Mouse (Mus musculus): ENCODE results near the gene Mef2c. TPM values are rescaled to one million over a fixed set of nuclear protein-coding genes. Genes with fewer than 3 reads are reported as not detected.

The Mef2c gene
- polyA plus RNA-seq, 1 experiment from 2014 or later, result 18.0 TPM

GRCm38 (mm10) chr13:83481310-83481709 lies 22.5 kb upstream of the Mef2c start:
- Histone ChIP-seq H3K36me3 (ENCODE audit: control insufficient read depth, insufficient read depth, low read length) (no peaks in the 10 kb centered on the region), H3K9ac (ENCODE audit: low read length) (no peak overlapping the region), H3K9me3 (ENCODE audit: control insufficient read depth, low read length) (no peaks in the 10 kb centered on the region), H3K4me1 (replicated peaks; ENCODE audit: control insufficient read depth, insufficient read depth, low read length) (no peaks in the 10 kb centered on the region), H3K4me2 (ENCODE audit: low read depth, low read length, severe bottlenecking) (no peak overlapping the region), H3K27ac (ENCODE audit: low read depth, low read length) (no peak overlapping the region), H3K4me3 (ENCODE audit: low read depth, low read length) (no peak overlapping the region), H3K27me3 (ENCODE audit: control insufficient read depth, insufficient read depth, low read length) (no peaks in the 10 kb centered on the region)
- WGBS, result 87% methylated on average over 7 of the region's 7 CpGs
- DNase-seq (ENCODE audit: low spot score) (no peak), ATAC-seq (replicated peaks; ENCODE audit: low FRiP score) (no peak)

- no peak for DNase-seq (ENCODE audit: low spot score)
- no peaks in the 10 kb centered on the region for H3K36me3 ChIP-seq (ENCODE audit: control insufficient read depth, insufficient read depth, low read length)
- no peaks in the 10 kb centered on the region for H3K9me3 ChIP-seq (ENCODE audit: control insufficient read depth, low read length)
- WGBS, result 82% methylated on average over 5 of the region's 5 CpGs
- H3K4me1 ChIP-seq (replicated peaks; ENCODE audit: control insufficient read depth, insufficient read depth, low read length), result no peaks in the 10 kb centered on the region
- no peak overlapping the region for H3K4me2 ChIP-seq (ENCODE audit: low read depth, low read length, severe bottlenecking)
- no peak overlapping the region for H3K4me3 ChIP-seq (ENCODE audit: low read depth, low read length)
- no peak overlapping the region for H3K9ac ChIP-seq (ENCODE audit: low read length)
- ATAC-seq (replicated peaks; ENCODE audit: low FRiP score), result no peak
- H3K27me3 ChIP-seq (ENCODE audit: control insufficient read depth, insufficient read depth, low read length), result no peaks in the 10 kb centered on the region
- H3K27ac ChIP-seq (ENCODE audit: low read depth, low read length), result no peak overlapping the region
These were observed 21.7 kb upstream of the Mef2c start for GRCm38 (mm10) chr13:83482087-83482486.

DNA sequence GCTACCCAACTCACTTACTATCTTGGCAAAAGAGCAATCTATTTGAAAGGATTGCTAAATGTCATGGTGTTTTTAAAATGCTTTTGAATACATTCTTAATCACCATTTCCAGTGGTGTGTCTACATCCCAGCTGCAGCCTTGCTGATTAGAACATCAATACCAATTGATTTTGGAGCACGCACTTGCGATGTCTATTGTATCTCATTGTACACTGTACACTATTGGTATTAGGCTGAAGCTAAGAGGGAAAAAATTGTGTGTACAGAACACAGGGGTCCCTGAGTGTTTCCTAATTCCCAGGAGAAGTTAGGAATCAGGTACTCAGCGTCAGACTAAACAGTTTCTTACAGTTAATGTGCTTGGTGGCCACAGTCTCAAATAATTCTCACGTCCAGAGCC lies 19.6 kb upstream of the Mef2c start:
- no peak overlapping the region for H3K27ac ChIP-seq (ENCODE audit: low read depth, low read length)
- ATAC-seq (replicated peaks; ENCODE audit: low FRiP score), result no peak
- 85% methylated on average over 4 of the region's 4 CpGs for WGBS

GRCm38 (mm10) chr13:83484721-83485369 lies 19.0 kb upstream of the Mef2c start:
- ATAC-seq (replicated peaks; ENCODE audit: low FRiP score), result no peak
- Histone ChIP-seq H3K36me3 (ENCODE audit: control insufficient read depth, insufficient read depth, low read length) (no peaks in the 10 kb centered on the region), H3K4me1 (replicated peaks; ENCODE audit: control insufficient read depth, insufficient read depth, low read length) (no peaks in the 10 kb centered on the region), H3K4me2 (ENCODE audit: low read depth, low read length, severe bottlenecking) (no peak overlapping the region), H3K27me3 (ENCODE audit: control insufficient read depth, insufficient read depth, low read length) (no peaks in the 10 kb centered on the region), H3K9ac (ENCODE audit: low read length) (no peak overlapping the region), H3K27ac (ENCODE audit: low read depth, low read length) (no peak overlapping the region), H3K9me3 (ENCODE audit: control insufficient read depth, low read length) (no peaks in the 10 kb centered on the region), H3K4me3 (ENCODE audit: low read depth, low read length) (no peak overlapping the region)
- whole genome bisulfite sequencing, result 89% methylated on average over 7 of the region's 7 CpGs
- DNase-seq (ENCODE audit: low spot score), result no peak

More for the DNA sequence above, 19.6 kb upstream of the Mef2c start:
- DNase-seq (ENCODE audit: low spot score), result no peak
- Histone ChIP-seq H3K27me3 (ENCODE audit: control insufficient read depth, insufficient read depth, low read length) (no peaks in the 10 kb centered on the region), H3K4me3 (ENCODE audit: low read depth, low read length) (no peak overlapping the region), H3K4me1 (replicated peaks; ENCODE audit: control insufficient read depth, insufficient read depth, low read length) (no peaks in the 10 kb centered on the region), H3K9me3 (ENCODE audit: control insufficient read depth, low read length) (no peaks in the 10 kb centered on the region), H3K9ac (ENCODE audit: low read length) (no peak overlapping the region), H3K4me2 (ENCODE audit: low read depth, low read length, severe bottlenecking) (no peak overlapping the region), H3K36me3 (ENCODE audit: control insufficient read depth, insufficient read depth, low read length) (no peaks in the 10 kb centered on the region)

GRCm38 (mm10) chr13:83492051-83492450 lies 11.8 kb upstream of the Mef2c start:
- Histone ChIP-seq H3K9me3 (ENCODE audit: control insufficient read depth, low read length) (no peaks in the 10 kb centered on the region), H3K4me1 (replicated peaks; ENCODE audit: control insufficient read depth, insufficient read depth, low read length) (no peaks in the 10 kb centered on the region), H3K9ac (ENCODE audit: low read length) (no peak overlapping the region), H3K27me3 (ENCODE audit: control insufficient read depth, insufficient read depth, low read length) (no peaks in the 10 kb centered on the region), H3K36me3 (ENCODE audit: control insufficient read depth, insufficient read depth, low read length) (no peaks in the 10 kb centered on the region), H3K27ac (ENCODE audit: low read depth, low read length) (no peak overlapping the region), H3K4me3 (ENCODE audit: low read depth, low read length) (no peak overlapping the region), H3K4me2 (ENCODE audit: low read depth, low read length, severe bottlenecking) (no peak overlapping the region)
- WGBS, result 76% methylated on average over 3 of the region's 3 CpGs
- DNase-seq (ENCODE audit: low spot score) (no peak), ATAC-seq (replicated peaks; ENCODE audit: low FRiP score) (no peak)

DNA sequence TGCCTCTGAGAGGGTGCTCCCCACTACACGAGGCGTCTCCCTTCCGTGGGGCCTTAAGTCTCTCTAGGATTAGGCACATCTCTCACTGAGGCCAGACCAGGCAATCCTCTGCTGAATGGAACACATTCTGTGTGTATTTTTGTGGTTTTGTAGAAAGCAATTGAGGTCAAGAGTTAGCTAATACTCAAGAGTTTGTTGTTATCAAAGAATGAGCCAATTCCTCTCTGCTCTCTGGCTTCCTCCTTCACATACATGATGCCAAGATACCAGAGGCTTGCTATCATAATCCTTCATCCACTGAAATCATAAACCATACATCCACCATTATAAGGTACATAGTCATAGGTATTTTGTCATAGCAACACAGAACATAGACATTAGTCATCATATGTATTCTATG lies 6.1 kb upstream of the Mef2c start:
- WGBS, result 88% methylated on average over 3 of the region's 3 CpGs
- no peak overlapping the region for H3K4me2 ChIP-seq (ENCODE audit: low read depth, low read length, severe bottlenecking)
- H3K4me1 ChIP-seq (replicated peaks; ENCODE audit: control insufficient read depth, insufficient read depth, low read length), result no peaks in the 10 kb centered on the region
- no peak overlapping the region for H3K27ac ChIP-seq (ENCODE audit: low read depth, low read length)
- no peaks in the 10 kb centered on the region for H3K27me3 ChIP-seq (ENCODE audit: control insufficient read depth, insufficient read depth, low read length)
- no peaks in the 10 kb centered on the region for H3K36me3 ChIP-seq (ENCODE audit: control insufficient read depth, insufficient read depth, low read length)
- no peaks in the 10 kb centered on the region for H3K9me3 ChIP-seq (ENCODE audit: control insufficient read depth, low read length)
- DNase-seq (ENCODE audit: low spot score) (no peak), ATAC-seq (replicated peaks; ENCODE audit: low FRiP score) (no peak)
- H3K9ac ChIP-seq (ENCODE audit: low read length), result no peak overlapping the region
- no peak overlapping the region for H3K4me3 ChIP-seq (ENCODE audit: low read depth, low read length)

DNA sequence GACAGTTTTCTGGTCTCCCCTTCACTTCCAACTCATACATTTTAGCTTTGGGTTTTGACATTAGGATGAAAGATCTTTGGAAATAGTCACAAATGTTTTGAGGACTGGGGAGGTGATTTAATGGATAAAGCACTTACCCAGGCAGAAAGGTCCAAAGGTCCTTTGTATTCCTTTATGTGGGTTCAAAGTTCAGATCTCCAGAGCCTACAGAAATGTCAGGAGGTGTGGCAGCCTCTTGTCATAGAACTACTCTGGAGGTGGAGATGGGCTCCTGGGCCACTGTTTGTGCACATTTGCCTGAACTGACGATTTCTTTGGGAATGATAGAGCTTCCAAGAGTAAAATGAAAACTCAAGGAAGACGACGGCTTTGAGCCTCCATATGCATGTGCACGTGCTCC lies 4.3 kb upstream of the Mef2c start:
- Histone ChIP-seq H3K36me3 (ENCODE audit: control insufficient read depth, insufficient read depth, low read length) (no peaks in the 10 kb centered on the region), H3K4me2 (ENCODE audit: low read depth, low read length, severe bottlenecking) (no peak overlapping the region)
- ATAC-seq (replicated peaks; ENCODE audit: low FRiP score), result no peak

DNA sequence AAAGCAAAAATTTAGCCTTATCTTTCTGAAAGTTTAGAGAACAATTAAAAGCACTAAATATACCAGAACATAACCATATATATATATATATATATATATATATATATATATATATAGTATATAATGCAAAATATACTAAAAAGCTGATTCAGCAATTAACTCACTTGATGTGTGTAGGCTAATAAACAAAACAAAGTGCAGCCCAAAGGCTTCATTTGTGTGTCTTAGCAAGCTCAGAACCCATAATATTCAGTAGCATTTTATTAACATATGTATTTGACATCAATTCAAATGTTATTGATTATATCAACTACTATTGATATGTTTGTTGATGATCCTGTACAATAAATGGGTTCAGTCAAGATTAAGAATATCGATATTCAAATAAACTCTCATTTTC lies 3.9 kb downstream of the Mef2c start:
- no peak for DNase-seq (ENCODE audit: low spot score)

More for the DNA sequence above, 4.3 kb upstream of the Mef2c start:
- no peaks in the 10 kb centered on the region for H3K27me3 ChIP-seq (ENCODE audit: control insufficient read depth, insufficient read depth, low read length)
- no peak overlapping the region for H3K27ac ChIP-seq (ENCODE audit: low read depth, low read length)
- no peak overlapping the region for H3K4me3 ChIP-seq (ENCODE audit: low read depth, low read length)
- no peaks in the 10 kb centered on the region for H3K9me3 ChIP-seq (ENCODE audit: control insufficient read depth, low read length)
- H3K4me1 ChIP-seq (replicated peaks; ENCODE audit: control insufficient read depth, insufficient read depth, low read length), result no peaks in the 10 kb centered on the region
- no peak overlapping the region for H3K9ac ChIP-seq (ENCODE audit: low read length)
- no peak for DNase-seq (ENCODE audit: low spot score)
- 80% methylated on average over 4 of the region's 4 CpGs for WGBS

GRCm38 (mm10) chr13:83515013-83515547 lies 11.2 kb downstream of the Mef2c start:
- 59% methylated on average over 4 of the region's 4 CpGs for WGBS
- ATAC-seq (replicated peaks; ENCODE audit: low FRiP score) (no peak), DNase-seq (ENCODE audit: low spot score) (no peak)

More for the DNA sequence above, 3.9 kb downstream of the Mef2c start:
- no peaks in the 10 kb centered on the region for H3K4me1 ChIP-seq (replicated peaks; ENCODE audit: control insufficient read depth, insufficient read depth, low read length)
- WGBS, result 87% methylated on average over 1 of the region's 1 CpGs
- H3K27ac ChIP-seq (ENCODE audit: low read depth, low read length), result no peak overlapping the region
- ATAC-seq (replicated peaks; ENCODE audit: low FRiP score), result no peak
- H3K36me3 ChIP-seq (ENCODE audit: control insufficient read depth, insufficient read depth, low read length), result no peaks in the 10 kb centered on the region
- no peaks in the 10 kb centered on the region for H3K27me3 ChIP-seq (ENCODE audit: control insufficient read depth, insufficient read depth, low read length)
- H3K4me2 ChIP-seq (ENCODE audit: low read depth, low read length, severe bottlenecking), result no peak overlapping the region
- no peak overlapping the region for H3K4me3 ChIP-seq (ENCODE audit: low read depth, low read length)
- H3K9me3 ChIP-seq (ENCODE audit: control insufficient read depth, low read length), result no peaks in the 10 kb centered on the region
- H3K9ac ChIP-seq (ENCODE audit: low read length), result no peak overlapping the region

More at GRCm38 (mm10) chr13:83515013-83515547, 11.2 kb downstream of the Mef2c start:
- Histone ChIP-seq H3K27me3 (ENCODE audit: control insufficient read depth, insufficient read depth, low read length) (no peaks in the 10 kb centered on the region), H3K9me3 (ENCODE audit: control insufficient read depth, low read length) (no peaks in the 10 kb centered on the region), H3K4me2 (ENCODE audit: low read depth, low read length, severe bottlenecking) (no peak overlapping the region), H3K27ac (ENCODE audit: low read depth, low read length) (no peak overlapping the region), H3K4me1 (replicated peaks; ENCODE audit: control insufficient read depth, insufficient read depth, low read length) (no peaks in the 10 kb centered on the region), H3K36me3 (ENCODE audit: control insufficient read depth, insufficient read depth, low read length) (no peaks in the 10 kb centered on the region), H3K4me3 (ENCODE audit: low read depth, low read length) (no peak overlapping the region), H3K9ac (ENCODE audit: low read length) (no peak overlapping the region)

Measured in forebrain, embryonic 11.5 days (tissue).